Mouse (Mus musculus) CH12.LX (cell line): ENCODE measurements around the gene Ildr1. TPM values are rescaled to one million over a fixed set of nuclear protein-coding genes. Genes with fewer than 3 reads are reported as not detected.

Experiments
- DNase-seq: peaks from one replicate; pipeline ENCODE4 v3.0.0-alpha.2; 2013; ENCODE audit errors: extremely low read depth
- H3K27ac ChIP-seq: 2 replicates; pipeline ENCODE4 v1.5.1; 2012; ENCODE audit warnings: low read depth, mild to moderate bottlenecking, control low read depth, moderate library complexity; ENCODE audit not compliant: insufficient read depth
- H3K27me3 ChIP-seq: replicated peaks from 2 replicates; pipeline ENCODE3; 2012; ENCODE audit warnings: inconsistent platforms
- H3K36me3 ChIP-seq, 2 experiments: replicated peaks in 1 of 2; 2 replicates each; pipeline versions ENCODE3 to v1.6.1; 2012; ENCODE audit warnings: inconsistent platforms in 1 of 2, low read length in 1 of 2, mild to moderate bottlenecking in 1 of 2, mixed read lengths in 1 of 2, moderate library complexity in 1 of 2; ENCODE audit not compliant: control insufficient read depth in 1 of 2, insufficient read depth in 1 of 2
- H3K4me1 ChIP-seq, 2 experiments: 2 replicates each; pipeline ENCODE4 v1.6.1; 2012; ENCODE audit warnings: inconsistent platforms in 1 of 2, moderate library complexity in 1 of 2; ENCODE audit not compliant: insufficient read depth in 2 of 2, control insufficient read depth in 1 of 2
- H3K4me2 ChIP-seq: 2 replicates; pipeline ENCODE4 v1.6.1; 2012; ENCODE audit warnings: low read depth, mild to moderate bottlenecking, control low read depth; ENCODE audit not compliant: poor library complexity, insufficient read depth, severe bottlenecking
- H3K4me3 ChIP-seq, 3 experiments: fragments of 150-350 bp in 1 of 3; sonication (generic) in 1 of 3; replicated peaks in 1 of 3; 2 replicates each; pipeline versions ENCODE3 to v1.5.1; 2011 to 2012; ENCODE audit warnings: low read depth in 2 of 3, low read length in 2 of 3, mild to moderate bottlenecking in 2 of 3, moderate library complexity in 2 of 3, control low read depth in 1 of 3, improper control_type of control experiment in 1 of 3, inconsistent platforms in 1 of 3, mixed read lengths in 1 of 3; ENCODE audit not compliant: poor library complexity in 1 of 3
- H3K79me2 ChIP-seq: replicated peaks from 2 replicates; pipeline ENCODE4 v1.6.1; 2012; ENCODE audit warnings: mild to moderate bottlenecking, moderate library complexity; ENCODE audit not compliant: control insufficient read depth, poor library complexity, insufficient read depth, severe bottlenecking; ENCODE audit errors: extremely low read depth
- H3K9ac ChIP-seq: 2 replicates; pipeline ENCODE4 v1.6.1; 2012; ENCODE audit warnings: low read depth, mild to moderate bottlenecking, control low read depth, moderate library complexity; ENCODE audit not compliant: insufficient read depth
- H3K9me3 ChIP-seq: replicated peaks from 2 replicates; pipeline ENCODE3; 2012; ENCODE audit warnings: low read length, inconsistent platforms, mixed read lengths
- CHD1 ChIP-seq: IDR thresholded peaks from 2 replicates; pipeline ENCODE4 v1.6.1; 2012; ENCODE audit warnings: low read depth, low read length, improper control_type of control experiment, inconsistent platforms
- CTCF ChIP-seq, 2 experiments: IDR thresholded peaks in 1 of 2; conservative IDR thresholded peaks in 1 of 2; 2 replicates each; pipeline ENCODE4 v1.5.1; 2011 to 2012; ENCODE audit warnings: low read depth in 2 of 2, low read length in 2 of 2, improper control_type of control experiment in 1 of 2, inconsistent platforms in 1 of 2, mild to moderate bottlenecking in 1 of 2, moderate library complexity in 1 of 2
- ETS1 ChIP-seq: conservative IDR thresholded peaks from 2 replicates; pipeline ENCODE4 v1.6.1; 2012; ENCODE audit warnings: low read depth, mild to moderate bottlenecking, inconsistent platforms, low read length, improper control_type of control experiment, moderate library complexity
- HCFC1 ChIP-seq: IDR thresholded peaks from 2 replicates; pipeline ENCODE4 v1.6.1; 2012; ENCODE audit warnings: low read depth, mild to moderate bottlenecking, inconsistent platforms, low read length, improper control_type of control experiment
- JUN ChIP-seq: IDR thresholded peaks from 2 replicates; pipeline ENCODE4 v1.6.1; 2011; ENCODE audit warnings: low read depth, mild to moderate bottlenecking, low read length, improper control_type of control experiment, moderate library complexity; ENCODE audit not compliant: insufficient read depth
- JUND ChIP-seq: conservative IDR thresholded peaks from 2 replicates; pipeline ENCODE4 v1.6.1; 2011; ENCODE audit warnings: low read depth, low read length, improper control_type of control experiment
- KAT2A ChIP-seq: IDR thresholded peaks from 2 replicates; pipeline ENCODE4 v1.6.1; 2012; ENCODE audit warnings: low read length, improper control_type of control experiment, inconsistent platforms; ENCODE audit not compliant: insufficient replicate concordance
- MAFK ChIP-seq: IDR thresholded peaks from 2 replicates; pipeline ENCODE4 v1.6.1; 2011; ENCODE audit warnings: low read length, improper control_type of control experiment; ENCODE audit not compliant: insufficient replicate concordance
- MAX ChIP-seq: IDR thresholded peaks from 2 replicates; pipeline ENCODE4 v1.6.1; 2011; ENCODE audit warnings: low read length, improper control_type of control experiment
- MAZ ChIP-seq: IDR thresholded peaks from 2 replicates; pipeline ENCODE4 v1.6.1; 2012; ENCODE audit warnings: low read depth, mild to moderate bottlenecking, inconsistent platforms, low read length, improper control_type of control experiment, moderate library complexity
- MEF2A ChIP-seq: IDR thresholded peaks from 2 replicates; pipeline ENCODE4 v1.6.1; 2014; ENCODE audit warnings: low read depth, mild to moderate bottlenecking, inconsistent platforms, low read length, improper control_type of control experiment, borderline replicate concordance
- MXI1 ChIP-seq: IDR thresholded peaks from 2 replicates; pipeline ENCODE4 v1.6.1; 2011; ENCODE audit warnings: mild to moderate bottlenecking, low read depth, low read length, improper control_type of control experiment
- MYC ChIP-seq: IDR thresholded peaks from 2 replicates; pipeline ENCODE4 v1.6.1; 2011; ENCODE audit warnings: low read depth, mild to moderate bottlenecking, improper control_type of control experiment, low read length
- NRF1 ChIP-seq: IDR thresholded peaks from 2 replicates; pipeline ENCODE4 v1.6.1; 2014; ENCODE audit warnings: low read depth, mild to moderate bottlenecking, inconsistent platforms, low read length, improper control_type of control experiment, moderate library complexity
- PAX5 ChIP-seq: IDR thresholded peaks from 2 replicates; pipeline ENCODE4 v1.6.1; 2012; ENCODE audit warnings: low read length, inconsistent platforms, mixed read lengths
- POLR2A ChIP-seq: IDR thresholded peaks from 2 replicates; pipeline ENCODE4 v1.6.1; 2011; ENCODE audit warnings: low read depth, mild to moderate bottlenecking, improper control_type of control experiment, low read length
- POLR2AphosphoS2 ChIP-seq: IDR thresholded peaks from 2 replicates; pipeline ENCODE4 v1.6.1; 2011; ENCODE audit warnings: low read depth, low read length, improper control_type of control experiment
- RAD21 ChIP-seq: IDR thresholded peaks from 2 replicates; pipeline ENCODE4 v1.6.1; 2011; ENCODE audit warnings: low read depth, mild to moderate bottlenecking, low read length, improper control_type of control experiment, moderate library complexity
- SIN3A ChIP-seq: IDR thresholded peaks from 2 replicates; pipeline ENCODE4 v1.6.1; 2012; ENCODE audit warnings: low read length, improper control_type of control experiment, inconsistent platforms
- SMC3 ChIP-seq: IDR thresholded peaks from 2 replicates; pipeline ENCODE4 v1.6.1; 2011; ENCODE audit warnings: low read depth, low read length, improper control_type of control experiment
- TBP ChIP-seq: conservative IDR thresholded peaks from 2 replicates; pipeline ENCODE4 v1.6.1; 2011; ENCODE audit warnings: low read depth, low read length, improper control_type of control experiment
- ZC3H11A ChIP-seq: IDR thresholded peaks from 2 replicates; pipeline ENCODE4 v1.6.1; 2012; ENCODE audit warnings: low read depth, mild to moderate bottlenecking, inconsistent platforms, low read length, improper control_type of control experiment
- ZNF384 ChIP-seq: IDR thresholded peaks from 2 replicates; pipeline ENCODE4 v1.6.1; 2012; ENCODE audit warnings: low read depth, low read length, improper control_type of control experiment, inconsistent platforms
- dilution Hi-C: fragments of 300-500 bp; cut with MboI; formaldehyde crosslinking; loops from 2 replicates; pipeline ENCODE4 v1.14.3; 2020; ENCODE audit warnings: low sequenced_read_pairs; ENCODE audit not compliant: extremely low pct_unique_long_range_greater_than_20kb, extremely low pct_ligation_motif_present
- in situ Hi-C: fragments of 300-500 bp; cut with MboI; formaldehyde crosslinking; loops from 3 replicates; pipeline ENCODE4 v1.14.3; 2019; ENCODE audit warnings: low sequenced_read_pairs, low pct_ligation_motif_present, low pct_unique_long_range_greater_than_20kb, mixed read lengths
- polyA plus RNA-seq: library from polyadenylated mRNA; unstranded; fragments of >175 nt; gene quantifications from 2 replicates; pipeline ENCODE4 v1.2.1, GENCODE M21; 2012; ENCODE audit warnings: low read depth; ENCODE audit not compliant: insufficient read length
- total RNA-seq, 2 experiments: library from RNA; depleted of rRNA; stranded (reverse); fragments of 300-350 nt in 1 of 2; fragments of >200 nt in 1 of 2; gene quantifications; 2 replicates each; pipeline ENCODE4 v1.2.3; 2012 to 2014

The Ildr1 gene
- total and polyA plus RNA-seq, 3 experiments: 0.34 to 0.81 (median 0.76) TPM

GRCm38 (mm10) chr16:36751979-36752378, 58.2 kb downstream of the Ildr1 start:
- in situ Hi-C loops: no loop called here

GRCm38 (mm10) chr16:36770191-36770771, 76.5 kb downstream of the Ildr1 start:
- TF ChIP-seq SMC3 (peak; percentile 25; the same call in 1 of the 2 replicates), RAD21 (peak; percentile 20), MEF2A (no peak), JUN (no peak), NRF1 (peak; percentile 44; the same call in 1 of the 2 replicates), MXI1 (peak; percentile 67; the same call in 1 of the 2 replicates), CTCF (conservative IDR thresholded peaks at IDR 0.05 in 1 of 2, IDR thresholded peaks at IDR 0.05 in 1 of 2; ENCODE audit: low read depth in 2 of 2, low read length in 2 of 2) (peak in 1 of 2 experiments; percentile 45; a peak in 2 of 4 replicates)
- Histone ChIP-seq H3K9me3 (no peaks in the 10 kb centered on the region), H3K4me3 (peak overlapping the region in 1 of 3 experiments; percentile 31), H3K79me2 (no peaks in the 10 kb centered on the region), H3K9ac (no peak overlapping the region), H3K4me1 (peaks cover 3 to 5% of the 10 kb centered on the region in 2 experiments; a peak in 2 of 4 replicates), H3K27me3 (peaks cover 1% of the 10 kb centered on the region), H3K36me3 (no peaks in the 10 kb centered on the region), H3K4me2 (0 out of 2 replicates have a peak overlapping the region, but pooled peaks have one; percentile 4), H3K27ac (no peak overlapping the region)
- in situ Hi-C loops: no loop called here
- dilution Hi-C loops: no loop called here
- peak; percentile 63 for DNase-seq

More at GRCm38 (mm10) chr16:36751979-36752378, 58.2 kb downstream of the Ildr1 start:
- Histone ChIP-seq H3K36me3 (peaks cover 48 to 67% of the 10 kb centered on the region in 2 experiments), H3K79me2 (no peaks in the 10 kb centered on the region; the same call in 1 of the 2 replicates), H3K4me3 (no peak overlapping the region), H3K27me3 (no peaks in the 10 kb centered on the region), H3K27ac (no peak overlapping the region), H3K4me1 (peaks cover 0 to 4% of the 10 kb centered on the region in 2 experiments; a peak in 1 of 4 replicates), H3K4me2 (no peak overlapping the region), H3K9me3 (no peaks in the 10 kb centered on the region), H3K9ac (no peak overlapping the region)
- dilution Hi-C loops: no loop called here
- no peak for TF ChIP-seq TBP
- TF ChIP-seq SIN3A: no peak
- TF ChIP-seq MAFK: no peak
- TF ChIP-seq MAX: no peak
- no peak for TF ChIP-seq MEF2A
- no peak for TF ChIP-seq ZC3H11A
- TF ChIP-seq HCFC1: no peak
- no peak for TF ChIP-seq POLR2AphosphoS2
- TF ChIP-seq MAZ: no peak
- no peak for TF ChIP-seq RAD21
- no peak for TF ChIP-seq ZNF384
- TF ChIP-seq PAX5: no peak
- TF ChIP-seq POLR2A: no peak
- no peak for TF ChIP-seq MXI1
- TF ChIP-seq MYC: no peak
- TF ChIP-seq CHD1: no peak
- TF ChIP-seq ETS1: no peak
- TF ChIP-seq KAT2A: no peak
- TF ChIP-seq JUND: no peak
- DNase-seq: no peak
